Mouse (Mus musculus) CH12.LX (cell line): ENCODE data around the gene Abca4. TPM values are rescaled to one million over a fixed set of nuclear protein-coding genes. Genes with fewer than 3 reads are reported as not detected.

Experiments
- DNase-seq: peaks from one replicate; pipeline ENCODE4 v3.0.0-alpha.2; 2013; ENCODE audit errors: extremely low read depth
- H3K27ac ChIP-seq: 2 replicates; pipeline ENCODE4 v1.5.1; 2012; ENCODE audit warnings: low read depth, mild to moderate bottlenecking, control low read depth, moderate library complexity; ENCODE audit not compliant: insufficient read depth
- H3K27me3 ChIP-seq: replicated peaks from 2 replicates; pipeline ENCODE3; 2012; ENCODE audit warnings: inconsistent platforms
- H3K36me3 ChIP-seq, 2 experiments: replicated peaks in 1 of 2; 2 replicates each; pipeline versions ENCODE3 to v1.6.1; 2012; ENCODE audit warnings: inconsistent platforms in 1 of 2, low read length in 1 of 2, mild to moderate bottlenecking in 1 of 2, mixed read lengths in 1 of 2, moderate library complexity in 1 of 2; ENCODE audit not compliant: control insufficient read depth in 1 of 2, insufficient read depth in 1 of 2
- H3K4me1 ChIP-seq, 2 experiments: 2 replicates each; pipeline ENCODE4 v1.6.1; 2012; ENCODE audit warnings: inconsistent platforms in 1 of 2, moderate library complexity in 1 of 2; ENCODE audit not compliant: insufficient read depth in 2 of 2, control insufficient read depth in 1 of 2
- H3K4me2 ChIP-seq: 2 replicates; pipeline ENCODE4 v1.6.1; 2012; ENCODE audit warnings: low read depth, mild to moderate bottlenecking, control low read depth; ENCODE audit not compliant: poor library complexity, insufficient read depth, severe bottlenecking
- H3K4me3 ChIP-seq, 3 experiments: fragments of 150-350 bp in 1 of 3; sonication (generic) in 1 of 3; replicated peaks in 1 of 3; 2 replicates each; pipeline versions ENCODE3 to v1.5.1; 2011 to 2012; ENCODE audit warnings: low read depth in 2 of 3, low read length in 2 of 3, mild to moderate bottlenecking in 2 of 3, moderate library complexity in 2 of 3, control low read depth in 1 of 3, improper control_type of control experiment in 1 of 3, inconsistent platforms in 1 of 3, mixed read lengths in 1 of 3; ENCODE audit not compliant: poor library complexity in 1 of 3
- H3K79me2 ChIP-seq: replicated peaks from 2 replicates; pipeline ENCODE4 v1.6.1; 2012; ENCODE audit warnings: mild to moderate bottlenecking, moderate library complexity; ENCODE audit not compliant: control insufficient read depth, poor library complexity, insufficient read depth, severe bottlenecking; ENCODE audit errors: extremely low read depth
- H3K9ac ChIP-seq: 2 replicates; pipeline ENCODE4 v1.6.1; 2012; ENCODE audit warnings: low read depth, mild to moderate bottlenecking, control low read depth, moderate library complexity; ENCODE audit not compliant: insufficient read depth
- H3K9me3 ChIP-seq: replicated peaks from 2 replicates; pipeline ENCODE3; 2012; ENCODE audit warnings: low read length, inconsistent platforms, mixed read lengths
- BHLHE40 ChIP-seq: IDR thresholded peaks from 2 replicates; pipeline ENCODE4 v1.6.1; 2011; ENCODE audit warnings: mild to moderate bottlenecking, low read depth, low read length, improper control_type of control experiment
- CHD2 ChIP-seq: IDR thresholded peaks from 2 replicates; pipeline ENCODE4 v1.6.1; 2011; ENCODE audit warnings: low read length, improper control_type of control experiment
- CTCF ChIP-seq, 2 experiments: IDR thresholded peaks in 1 of 2; conservative IDR thresholded peaks in 1 of 2; 2 replicates each; pipeline ENCODE4 v1.5.1; 2011 to 2012; ENCODE audit warnings: low read depth in 2 of 2, low read length in 2 of 2, improper control_type of control experiment in 1 of 2, inconsistent platforms in 1 of 2, mild to moderate bottlenecking in 1 of 2, moderate library complexity in 1 of 2
- E2F4 ChIP-seq: IDR thresholded peaks from 2 replicates; pipeline ENCODE4 v1.6.1; 2011; ENCODE audit warnings: low read depth, low read length, improper control_type of control experiment; ENCODE audit not compliant: insufficient replicate concordance
- ELF1 ChIP-seq: IDR thresholded peaks from 2 replicates; pipeline ENCODE4 v1.6.1; 2014; ENCODE audit warnings: low read depth, mild to moderate bottlenecking, inconsistent platforms, low read length, improper control_type of control experiment
- GABPA ChIP-seq: IDR thresholded peaks from 2 replicates; pipeline ENCODE4 v1.6.1; 2012; ENCODE audit warnings: low read depth, low read length, improper control_type of control experiment, inconsistent platforms; ENCODE audit not compliant: insufficient replicate concordance
- JUN ChIP-seq: IDR thresholded peaks from 2 replicates; pipeline ENCODE4 v1.6.1; 2011; ENCODE audit warnings: low read depth, mild to moderate bottlenecking, low read length, improper control_type of control experiment, moderate library complexity; ENCODE audit not compliant: insufficient read depth
- MAFK ChIP-seq: IDR thresholded peaks from 2 replicates; pipeline ENCODE4 v1.6.1; 2011; ENCODE audit warnings: low read length, improper control_type of control experiment; ENCODE audit not compliant: insufficient replicate concordance
- MAX ChIP-seq: IDR thresholded peaks from 2 replicates; pipeline ENCODE4 v1.6.1; 2011; ENCODE audit warnings: low read length, improper control_type of control experiment
- MEF2A ChIP-seq: IDR thresholded peaks from 2 replicates; pipeline ENCODE4 v1.6.1; 2014; ENCODE audit warnings: low read depth, mild to moderate bottlenecking, inconsistent platforms, low read length, improper control_type of control experiment, borderline replicate concordance
- RAD21 ChIP-seq: IDR thresholded peaks from 2 replicates; pipeline ENCODE4 v1.6.1; 2011; ENCODE audit warnings: low read depth, mild to moderate bottlenecking, low read length, improper control_type of control experiment, moderate library complexity
- SMC3 ChIP-seq: IDR thresholded peaks from 2 replicates; pipeline ENCODE4 v1.6.1; 2011; ENCODE audit warnings: low read depth, low read length, improper control_type of control experiment
- TBP ChIP-seq: conservative IDR thresholded peaks from 2 replicates; pipeline ENCODE4 v1.6.1; 2011; ENCODE audit warnings: low read depth, low read length, improper control_type of control experiment
- TCF12 ChIP-seq: IDR thresholded peaks from 2 replicates; pipeline ENCODE4 v1.6.1; 2014; ENCODE audit warnings: low read depth, mild to moderate bottlenecking, inconsistent platforms, low read length, improper control_type of control experiment
- ZC3H11A ChIP-seq: IDR thresholded peaks from 2 replicates; pipeline ENCODE4 v1.6.1; 2012; ENCODE audit warnings: low read depth, mild to moderate bottlenecking, inconsistent platforms, low read length, improper control_type of control experiment
- dilution Hi-C: fragments of 300-500 bp; cut with MboI; formaldehyde crosslinking; loops from 2 replicates; pipeline ENCODE4 v1.14.3; 2020; ENCODE audit warnings: low sequenced_read_pairs; ENCODE audit not compliant: extremely low pct_unique_long_range_greater_than_20kb, extremely low pct_ligation_motif_present
- in situ Hi-C: fragments of 300-500 bp; cut with MboI; formaldehyde crosslinking; loops from 3 replicates; pipeline ENCODE4 v1.14.3; 2019; ENCODE audit warnings: low sequenced_read_pairs, low pct_ligation_motif_present, low pct_unique_long_range_greater_than_20kb, mixed read lengths
- polyA plus RNA-seq: library from polyadenylated mRNA; unstranded; fragments of >175 nt; gene quantifications from 2 replicates; pipeline ENCODE4 v1.2.1, GENCODE M21; 2012; ENCODE audit warnings: low read depth; ENCODE audit not compliant: insufficient read length
- total RNA-seq, 2 experiments: library from RNA; depleted of rRNA; stranded (reverse); fragments of 300-350 nt in 1 of 2; fragments of >200 nt in 1 of 2; gene quantifications; 2 replicates each; pipeline ENCODE4 v1.2.3; 2012 to 2014

Abca4 gene
- total and polyA plus RNA-seq, 3 experiments = 0.34 to 0.57 (median 0.46) TPM

DNA sequence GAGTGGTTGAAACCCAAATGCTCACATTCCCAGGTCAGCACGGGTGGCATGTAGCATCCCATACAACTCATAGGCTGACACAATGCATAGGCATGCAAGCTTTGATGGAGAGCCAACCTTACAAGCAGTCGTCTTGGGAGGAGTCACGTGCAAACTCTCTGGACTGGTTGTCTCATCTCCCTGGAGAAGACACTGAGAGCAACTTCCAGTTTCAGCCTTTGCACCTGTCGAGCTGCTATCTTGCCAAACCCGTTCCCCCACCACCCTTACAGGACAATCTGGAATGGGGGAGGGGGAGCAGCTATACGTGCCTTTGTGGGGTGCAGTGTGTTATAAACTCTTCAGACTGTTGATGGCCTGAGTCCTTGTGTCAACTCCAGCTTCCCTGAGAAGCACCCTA lies 4.9 kb downstream of the Abca4 start:
- Histone ChIP-seq H3K9me3 (no peaks in the 10 kb centered on the region), H3K4me2 (no peak overlapping the region), H3K9ac (no peak overlapping the region), H3K36me3 (no peaks in the 10 kb centered on the region), H3K27me3 (no peaks in the 10 kb centered on the region), H3K4me1 (peaks cover 6 to 22% of the 10 kb centered on the region in 2 experiments), H3K27ac (no peak overlapping the region), H3K79me2 (no peaks in the 10 kb centered on the region), H3K4me3 (no peak overlapping the region)
- TF ChIP-seq CHD2 = no peak
- no peak for TF ChIP-seq MAX
- TF ChIP-seq CTCF (conservative IDR thresholded peaks at IDR 0.05 in 1 of 2, IDR thresholded peaks at IDR 0.05 in 1 of 2; ENCODE audit: low read depth in 2 of 2, low read length in 2 of 2) = no peak
- TF ChIP-seq ZC3H11A = no peak
- no peak for TF ChIP-seq TCF12
- TF ChIP-seq BHLHE40 = peak; percentile 75
- in situ Hi-C loops (no loop called here), dilution Hi-C loops (no loop called here)
- peak; percentile 9 for DNase-seq

- H3K27me3 ChIP-seq = no peaks in the 10 kb centered on the region
- no peak overlapping the region for H3K4me2 ChIP-seq
- no peaks in the 10 kb centered on the region for H3K79me2 ChIP-seq
- TF ChIP-seq ZC3H11A = no peak
- no peak for TF ChIP-seq JUN
- no peak for TF ChIP-seq SMC3
- TF ChIP-seq MEF2A = no peak
- no peak for TF ChIP-seq RAD21
- TF ChIP-seq CTCF (conservative IDR thresholded peaks at IDR 0.05 in 1 of 2, IDR thresholded peaks at IDR 0.05 in 1 of 2; ENCODE audit: low read depth in 2 of 2, low read length in 2 of 2) = no peak
- no peak for TF ChIP-seq E2F4
- TF ChIP-seq GABPA = no peak
- no peak for TF ChIP-seq TBP
- TF ChIP-seq MAFK = no peak
- no peak for TF ChIP-seq MAX
- TF ChIP-seq ELF1 = no peak
- no peak overlapping the region for H3K4me3 ChIP-seq
- H3K27ac ChIP-seq = no peak overlapping the region
- no peak for DNase-seq
- no peak overlapping the region for H3K9ac ChIP-seq
- peaks cover 8 to 11% of the 10 kb centered on the region in 2 experiments for H3K4me1 ChIP-seq
- H3K9me3 ChIP-seq = no peaks in the 10 kb centered on the region
- in situ Hi-C loops (no loop called here), dilution Hi-C loops (no loop called here)
- H3K36me3 ChIP-seq = no peaks in the 10 kb centered on the region
Measured at GRCm38 (mm10) chr3:122058439-122059198, 14.4 kb downstream of the Abca4 start.
